Mouse (Mus musculus): ENCODE results near the gene Olfr1223. TPM values are rescaled to one million over a fixed set of nuclear protein-coding genes. Genes with fewer than 3 reads are reported as not detected.

Olfr1223 gene
- polyA plus RNA-seq, 1 experiment from 2014 or later = not detected

DNA sequence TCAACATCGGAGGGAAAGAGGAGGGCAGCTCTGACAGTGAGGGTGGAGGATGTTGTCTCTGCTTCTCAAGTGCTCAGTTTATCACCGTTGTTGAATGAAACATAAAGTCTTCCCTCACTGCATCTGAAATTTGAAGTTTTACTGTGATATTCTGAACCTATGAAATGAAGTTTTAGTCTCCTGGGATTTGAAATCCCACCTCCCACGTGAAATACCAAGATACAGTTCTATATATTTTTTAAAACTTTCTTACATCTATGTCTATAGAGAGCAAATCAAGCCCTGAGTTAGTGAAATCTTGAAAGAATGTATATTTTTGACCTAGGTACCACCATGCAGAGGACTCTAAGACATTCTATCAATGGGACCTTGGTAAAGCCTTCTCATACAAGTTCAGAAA, 44.6 kb downstream of the Olfr1223 start, which contains the start of gene Olfr1220:
TSS of gene Olfr1220 (minus strand) at position 101 of the 400 bp plus-strand sequence.
- no peak within 1 kb of the TSS for H3K9ac ChIP-seq (replicated peaks; ENCODE audit: low read depth, low read length)
- H3K4me3 ChIP-seq (ENCODE audit: low read depth, low read length) = no peak within 1 kb of the TSS
- no peak within 1 kb of the TSS for H3K4me2 ChIP-seq (replicated peaks; ENCODE audit: low read depth, low read length)
- ATAC-seq (ENCODE audit: insufficient number of reproducible peaks, insufficient read depth, low FRiP score, low read depth) = no peak
- no peaks in the 10 kb centered on the region for H3K4me1 ChIP-seq (ENCODE audit: control insufficient read depth, insufficient read depth, low read length)
- whole genome bisulfite sequencing = 75% methylated on average over 3 of the region's 3 CpGs
- no peaks in the 10 kb centered on the region for H3K27me3 ChIP-seq (ENCODE audit: control insufficient read depth, insufficient read depth, low read length)
- no peaks in the 10 kb centered on the region for H3K9me3 ChIP-seq (ENCODE audit: control insufficient read depth, low read depth, low read length)
- no peak within 1 kb of the TSS for H3K27ac ChIP-seq (ENCODE audit: low read length)
- no peaks in the 10 kb centered on the region for H3K36me3 ChIP-seq (ENCODE audit: control insufficient read depth, insufficient read depth, low read length)

DNA sequence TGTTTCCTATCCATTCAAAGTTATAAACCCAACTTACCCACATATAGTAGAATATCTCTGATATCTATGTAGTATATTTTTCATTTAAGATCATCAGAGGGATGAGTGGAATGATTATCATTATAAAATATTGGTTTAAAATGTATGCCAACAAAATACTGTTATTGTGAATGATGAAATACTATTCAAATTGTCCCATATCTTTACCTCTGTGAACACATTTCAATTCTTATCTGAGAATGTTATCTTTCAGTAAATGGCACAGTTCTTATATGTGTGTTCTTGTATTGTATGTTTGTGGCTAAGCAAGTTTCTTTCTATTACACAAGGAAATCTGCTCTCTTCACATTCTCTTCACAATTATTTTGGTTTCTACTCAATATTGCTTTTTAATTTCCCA, 45.7 kb downstream of the Olfr1223 start:
- Histone ChIP-seq H3K4me2 (replicated peaks; ENCODE audit: low read depth, low read length) (no peak overlapping the region), H3K9me3 (ENCODE audit: control insufficient read depth, low read depth, low read length) (no peaks in the 10 kb centered on the region), H3K4me1 (ENCODE audit: control insufficient read depth, insufficient read depth, low read length) (no peaks in the 10 kb centered on the region), H3K9ac (replicated peaks; ENCODE audit: low read depth, low read length) (no peak overlapping the region), H3K4me3 (ENCODE audit: low read depth, low read length) (no peak overlapping the region), H3K27ac (ENCODE audit: low read length) (no peak overlapping the region), H3K36me3 (ENCODE audit: control insufficient read depth, insufficient read depth, low read length) (no peaks in the 10 kb centered on the region), H3K27me3 (ENCODE audit: control insufficient read depth, insufficient read depth, low read length) (no peaks in the 10 kb centered on the region)
- no peak for ATAC-seq (ENCODE audit: insufficient number of reproducible peaks, insufficient read depth, low FRiP score, low read depth)

DNA sequence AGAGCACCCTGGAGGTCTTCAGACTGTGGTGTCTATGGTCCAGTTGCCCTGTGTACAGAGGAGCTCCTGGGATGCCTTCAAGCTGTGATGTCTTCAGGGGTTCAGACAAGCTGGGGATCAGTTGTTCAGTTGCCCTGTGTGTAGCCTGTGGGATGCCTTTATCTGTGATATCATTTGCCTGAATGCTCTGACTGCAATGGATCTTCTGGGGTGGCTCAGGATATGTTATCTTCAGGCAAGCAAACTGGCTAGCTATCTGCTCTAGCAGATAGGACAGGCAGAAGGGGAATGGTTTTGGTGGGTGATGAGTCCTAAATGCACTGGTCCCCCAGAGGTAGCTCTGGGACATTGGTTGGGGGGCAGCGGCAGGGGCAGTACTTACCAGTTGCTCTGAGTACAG, 57.5 kb downstream of the Olfr1223 start:
- Histone ChIP-seq H3K9ac (replicated peaks; ENCODE audit: low read depth, low read length) (no peak overlapping the region), H3K9me3 (ENCODE audit: control insufficient read depth, low read depth, low read length) (no peaks in the 10 kb centered on the region), H3K4me1 (ENCODE audit: control insufficient read depth, insufficient read depth, low read length) (no peaks in the 10 kb centered on the region), H3K27me3 (ENCODE audit: control insufficient read depth, insufficient read depth, low read length) (no peaks in the 10 kb centered on the region), H3K4me2 (replicated peaks; ENCODE audit: low read depth, low read length) (no peak overlapping the region), H3K36me3 (ENCODE audit: control insufficient read depth, insufficient read depth, low read length) (no peaks in the 10 kb centered on the region), H3K4me3 (ENCODE audit: low read depth, low read length) (no peak overlapping the region), H3K27ac (ENCODE audit: low read length) (no peak overlapping the region)
- WGBS = 87% methylated on average over 1 of the region's 1 CpGs
- ATAC-seq (ENCODE audit: insufficient number of reproducible peaks, insufficient read depth, low FRiP score, low read depth) = no peak

Other genes starting within 250 kb of the Olfr1223 start
- gene Olfr1208, start 249.2 kb downstream of the Olfr1223 start, polyA plus RNA-seq (2014; fragmentation: Nextera tagmentation; extraction: Ambion mirVana) = not detected in 2 replicates
- gene Olfr1209, start 236.4 kb downstream of the Olfr1223 start, polyA plus RNA-seq (2014; fragmentation: Nextera tagmentation; extraction: Ambion mirVana) = not detected in 2 replicates
- gene Olfr1211, start 213.4 kb downstream of the Olfr1223 start, polyA plus RNA-seq (2014; fragmentation: Nextera tagmentation; extraction: Ambion mirVana) = not detected in 2 replicates
- gene Olfr1212, start 197.6 kb downstream of the Olfr1223 start, polyA plus RNA-seq (2014; fragmentation: Nextera tagmentation; extraction: Ambion mirVana) = not detected in 2 replicates
- not detected in 2 replicates for gene Gm13762, start 171.3 kb downstream of the Olfr1223 start, polyA plus RNA-seq (2014; fragmentation: Nextera tagmentation; extraction: Ambion mirVana)
- gene Olfr1214, start 158.9 kb downstream of the Olfr1223 start, polyA plus RNA-seq (2014; fragmentation: Nextera tagmentation; extraction: Ambion mirVana) = not detected in 2 replicates
- gene Olfr1215, start 144.6 kb downstream of the Olfr1223 start, polyA plus RNA-seq (2014; fragmentation: Nextera tagmentation; extraction: Ambion mirVana) = not detected in 2 replicates
- not detected in 2 replicates for gene Olfr1216, start 133.2 kb downstream of the Olfr1223 start, polyA plus RNA-seq (2014; fragmentation: Nextera tagmentation; extraction: Ambion mirVana)
- gene Olfr1217, start 119.5 kb downstream of the Olfr1223 start, polyA plus RNA-seq (2014; fragmentation: Nextera tagmentation; extraction: Ambion mirVana) = not detected in 2 replicates
- gene Olfr1218, start 90.4 kb downstream of the Olfr1223 start, polyA plus RNA-seq (2014; fragmentation: Nextera tagmentation; extraction: Ambion mirVana) = not detected in 2 replicates
- not detected in 2 replicates for gene Olfr1219, start 68.0 kb downstream of the Olfr1223 start, polyA plus RNA-seq (2014; fragmentation: Nextera tagmentation; extraction: Ambion mirVana)
- gene Olfr1220, start 44.7 kb downstream of the Olfr1223 start, polyA plus RNA-seq (2014; fragmentation: Nextera tagmentation; extraction: Ambion mirVana) = not detected in 2 replicates
- not detected in 2 replicates for gene Olfr1221, start 34.3 kb downstream of the Olfr1223 start, polyA plus RNA-seq (2014; fragmentation: Nextera tagmentation; extraction: Ambion mirVana)
- gene Olfr1222, start 18.5 kb downstream of the Olfr1223 start, polyA plus RNA-seq (2014; fragmentation: Nextera tagmentation; extraction: Ambion mirVana) = not detected in 2 replicates
- gene Olfr1224-ps1, start 12.5 kb upstream of the Olfr1223 start, polyA plus RNA-seq (2014; fragmentation: Nextera tagmentation; extraction: Ambion mirVana) = not detected in 2 replicates
- gene Olfr1225, start 23.1 kb upstream of the Olfr1223 start, polyA plus RNA-seq (2014; fragmentation: Nextera tagmentation; extraction: Ambion mirVana) = not detected in 2 replicates
- gene Olfr1226, start 48.5 kb upstream of the Olfr1223 start, polyA plus RNA-seq (2014; fragmentation: Nextera tagmentation; extraction: Ambion mirVana) = not detected in 2 replicates
- gene Olfr1228, start 102.5 kb upstream of the Olfr1223 start, polyA plus RNA-seq (2014; fragmentation: Nextera tagmentation; extraction: Ambion mirVana) = not detected in 2 replicates
- gene Olfr1229, start 136.5 kb upstream of the Olfr1223 start, polyA plus RNA-seq (2014; fragmentation: Nextera tagmentation; extraction: Ambion mirVana) = not detected in 2 replicates
- gene Olfr1230, start 145.7 kb upstream of the Olfr1223 start, polyA plus RNA-seq (2014; fragmentation: Nextera tagmentation; extraction: Ambion mirVana) = not detected in 2 replicates
- gene Olfr1231, start 155.5 kb upstream of the Olfr1223 start, polyA plus RNA-seq (2014; fragmentation: Nextera tagmentation; extraction: Ambion mirVana) = not detected in 2 replicates
- gene Olfr1232, start 178.1 kb upstream of the Olfr1223 start, polyA plus RNA-seq (2014; fragmentation: Nextera tagmentation; extraction: Ambion mirVana) = not detected in 2 replicates
- not detected in 2 replicates for gene Olfr1233, start 190.8 kb upstream of the Olfr1223 start, polyA plus RNA-seq (2014; fragmentation: Nextera tagmentation; extraction: Ambion mirVana)
- gene Olfr1234, start 213.3 kb upstream of the Olfr1223 start, polyA plus RNA-seq (2014; fragmentation: Nextera tagmentation; extraction: Ambion mirVana) = not detected in 2 replicates